Mouse (Mus musculus) heart, embryonic 14.5 days (tissue): ENCODE data around the gene Gxylt1. TPM values are rescaled to one million over a fixed set of nuclear protein-coding genes. Genes with fewer than 3 reads are reported as not detected.
"Not testable (repeated sequence)": the region's sequence is repeated elsewhere in the genome, so short reads cannot be mapped to it uniquely, and the experiment has no call there.

Source experiments
- ATAC-seq: fragments of 200-750 bp; cut with Nextera tagmentation; 2 replicates; pipeline ENCODE4 v1.8.0; 2017; ENCODE audit warnings: low read depth, moderate TSS enrichment; ENCODE audit not compliant: insufficient number of reproducible peaks, insufficient read depth, low FRiP score
- H3K27ac ChIP-seq, 2 experiments: fragments of 200-500 bp in 1 of 2; fragments of 300-500 bp in 1 of 2; sonication (generic) in 1 of 2; replicated peaks in 1 of 2; 2 replicates each; pipeline ENCODE4 v1.5.1; 2012 to 2014; ENCODE audit warnings: low read depth in 2 of 2, low read length in 2 of 2, control low read depth in 1 of 2, mild to moderate bottlenecking in 1 of 2, mixed read lengths in 1 of 2; ENCODE audit not compliant: control insufficient read depth in 1 of 2, insufficient read depth in 1 of 2
- H3K27me3 ChIP-seq: fragments of 300-500 bp; sonication (generic); 2 replicates; pipeline ENCODE4 v1.6.1; 2014; ENCODE audit warnings: mild to moderate bottlenecking, low read length, control low read depth; ENCODE audit not compliant: control insufficient read depth, insufficient read depth
- H3K36me3 ChIP-seq: fragments of 300-500 bp; sonication (generic); 2 replicates; pipeline ENCODE4 v1.6.1; 2014; ENCODE audit warnings: mild to moderate bottlenecking, control low read depth, low read length, mixed read lengths; ENCODE audit not compliant: control insufficient read depth, insufficient read depth
- H3K4me1 ChIP-seq, 2 experiments: fragments of 200-500 bp in 1 of 2; fragments of 300-500 bp in 1 of 2; sonication (generic) in 1 of 2; 2 replicates each; pipeline ENCODE4 v1.6.1; 2012 to 2014; ENCODE audit warnings: low read length in 2 of 2, control low read depth in 1 of 2, mixed read lengths in 1 of 2; ENCODE audit not compliant: control insufficient read depth in 2 of 2, insufficient read depth in 2 of 2
- H3K4me2 ChIP-seq: fragments of 300-500 bp; sonication (generic); 2 replicates; pipeline ENCODE4 v1.6.1; 2014; ENCODE audit warnings: mild to moderate bottlenecking, low read length
- H3K4me3 ChIP-seq, 2 experiments: fragments of 200-500 bp in 1 of 2; fragments of 300-500 bp in 1 of 2; sonication (generic) in 1 of 2; 2 replicates each; pipeline ENCODE4 v1.5.1; 2012 to 2014; ENCODE audit warnings: low read length in 2 of 2, mild to moderate bottlenecking in 2 of 2, control low read depth in 1 of 2, low read depth in 1 of 2, moderate library complexity in 1 of 2; ENCODE audit not compliant: control insufficient read depth in 1 of 2, insufficient read depth in 1 of 2
- H3K9ac ChIP-seq: fragments of 300-500 bp; sonication (generic); 2 replicates; pipeline ENCODE4 v1.6.1; 2014; ENCODE audit warnings: mild to moderate bottlenecking, low read length
- H3K9me3 ChIP-seq: fragments of 300-500 bp; sonication (generic); 2 replicates; pipeline ENCODE4 v1.6.1; 2016; ENCODE audit warnings: low read length, control low read depth; ENCODE audit not compliant: control insufficient read depth
- WGBS: fragments of 180-500 bp; shearing (Covaris S2); extraction: QIAGEN DNeasy Blood & Tissue Kit; methylation state at CpG from one replicate; pipeline ENCODE4 v1.1.7; 2014; 5-methylcytosine and 5-hydroxymethylcytosine counted together
- polyA plus RNA-seq: library from polyadenylated mRNA; unstranded; fragments of >200 nt; fragmentation: Nextera tagmentation; extraction: Ambion mirVana; gene quantifications from 2 replicates; pipeline ENCODE4 v1.2.1, GENCODE M21; 2014

Gxylt1 gene
- polyA plus RNA-seq, 1 experiment from 2014 or later: 8.7 TPM

- Histone ChIP-seq H3K4me3 (no peak overlapping the region), H3K9me3 (no peaks in the 10 kb centered on the region), H3K36me3 (peaks cover 72% of the 10 kb centered on the region), H3K4me1 (peaks cover 2 to 6% of the 10 kb centered on the region in 2 experiments; a peak in 2 of 4 replicates), H3K27me3 (no peaks in the 10 kb centered on the region), H3K9ac (0 out of 2 replicates have a peak overlapping the region, but pooled peaks have one; percentile 30), H3K27ac (no peak overlapping the region), H3K4me2 (no peak overlapping the region)
- ATAC-seq: no peak
- 43% methylated on average over 10 of the region's 10 CpGs for WGBS
These were observed 31.8 kb downstream of the Gxylt1 start for GRCm38 (mm10) chr15:93243202-93243601.

GRCm38 (mm10) chr15:93236456-93236855 is 38.5 kb downstream of the Gxylt1 start:
- 67% methylated on average over 10 of the region's 10 CpGs for WGBS
- peaks cover 15% of the 10 kb centered on the region; the same call in 1 of the 2 replicates for H3K36me3 ChIP-seq

GRCm38 (mm10) chr15:93229028-93229427 is 46.0 kb downstream of the Gxylt1 start:
- Histone ChIP-seq H3K4me3 (no peak overlapping the region), H3K27me3 (no peaks in the 10 kb centered on the region), H3K9ac (no peak overlapping the region), H3K9me3 (no peaks in the 10 kb centered on the region), H3K27ac (no peak overlapping the region), H3K4me1 (no peaks in the 10 kb centered on the region), H3K36me3 (no peaks in the 10 kb centered on the region), H3K4me2 (no peak overlapping the region)
- no peak for ATAC-seq
- WGBS: 82% methylated on average over 11 of the region's 11 CpGs

More at GRCm38 (mm10) chr15:93236456-93236855, 38.5 kb downstream of the Gxylt1 start:
- not testable (repeated sequence) for H3K27ac ChIP-seq, H3K4me1 ChIP-seq, H3K4me2 ChIP-seq, H3K27me3 ChIP-seq, ATAC-seq, H3K9me3 ChIP-seq, H3K9ac ChIP-seq, H3K4me3 ChIP-seq

- no peak overlapping the region for H3K27ac ChIP-seq
- 74% methylated on average over 10 of the region's 10 CpGs for WGBS
- H3K4me3 ChIP-seq: no peak overlapping the region
- H3K4me2 ChIP-seq: no peak overlapping the region
- no peaks in the 10 kb centered on the region for H3K9me3 ChIP-seq
- H3K36me3 ChIP-seq: no peaks in the 10 kb centered on the region
- ATAC-seq: no peak
- H3K9ac ChIP-seq: no peak overlapping the region
- H3K27me3 ChIP-seq: no peaks in the 10 kb centered on the region
- no peaks in the 10 kb centered on the region for H3K4me1 ChIP-seq
These were observed 46.6 kb downstream of the Gxylt1 start for GRCm38 (mm10) chr15:93228375-93228774.

GRCm38 (mm10) chr15:93227764-93228079 is 47.3 kb downstream of the Gxylt1 start:
- no peaks in the 10 kb centered on the region for H3K4me1 ChIP-seq
- ATAC-seq: no peak
- no peak overlapping the region for H3K4me3 ChIP-seq
- no peak overlapping the region for H3K9ac ChIP-seq
- no peak overlapping the region for H3K27ac ChIP-seq
- no peaks in the 10 kb centered on the region for H3K9me3 ChIP-seq
- H3K4me2 ChIP-seq: no peak overlapping the region
- WGBS: 20% methylated on average over 6 of the region's 6 CpGs
- H3K27me3 ChIP-seq: no peaks in the 10 kb centered on the region
- H3K36me3 ChIP-seq: no peaks in the 10 kb centered on the region

- WGBS: 84% methylated on average over 10 of the region's 10 CpGs
- no peak for ATAC-seq
- no peaks in the 10 kb centered on the region for H3K27me3 ChIP-seq
These were observed 47.8 kb downstream of the Gxylt1 start for GRCm38 (mm10) chr15:93226930-93227763.

GRCm38 (mm10) chr15:93222475-93222874 is 52.5 kb downstream of the Gxylt1 start:
- Histone ChIP-seq H3K27me3 (no peaks in the 10 kb centered on the region), H3K27ac (no peak overlapping the region), H3K4me2 (no peak overlapping the region), H3K9ac (no peak overlapping the region), H3K4me1 (no peaks in the 10 kb centered on the region), H3K9me3 (no peaks in the 10 kb centered on the region), H3K4me3 (no peak overlapping the region), H3K36me3 (no peaks in the 10 kb centered on the region)
- no peak for ATAC-seq
- 49% methylated on average over 7 of the region's 7 CpGs for WGBS

More at GRCm38 (mm10) chr15:93226930-93227763, 47.8 kb downstream of the Gxylt1 start:
- H3K9ac ChIP-seq: no peak overlapping the region
- no peak overlapping the region for H3K4me3 ChIP-seq
- no peaks in the 10 kb centered on the region for H3K36me3 ChIP-seq
- H3K4me1 ChIP-seq: no peaks in the 10 kb centered on the region
- no peak overlapping the region for H3K4me2 ChIP-seq
- H3K9me3 ChIP-seq: no peaks in the 10 kb centered on the region
- no peak overlapping the region for H3K27ac ChIP-seq

- Histone ChIP-seq H3K27ac (no peak overlapping the region), H3K4me3 (no peak overlapping the region), H3K4me2 (no peak overlapping the region), H3K27me3 (no peaks in the 10 kb centered on the region), H3K9ac (no peak overlapping the region), H3K4me1 (no peaks in the 10 kb centered on the region), H3K36me3 (no peaks in the 10 kb centered on the region), H3K9me3 (no peaks in the 10 kb centered on the region)
- no peak for ATAC-seq
- 78% methylated on average over 9 of the region's 9 CpGs for WGBS
These were observed 62.4 kb downstream of the Gxylt1 start for GRCm38 (mm10) chr15:93212617-93213016.
